Mouse (Mus musculus): ENCODE results near the gene Etfa. TPM values are rescaled to one million over a fixed set of nuclear protein-coding genes. Genes with fewer than 3 reads are reported as not detected.

The Etfa gene
- polyA plus RNA-seq, 1 experiment from 2014 or later, result 151 TPM

DNA sequence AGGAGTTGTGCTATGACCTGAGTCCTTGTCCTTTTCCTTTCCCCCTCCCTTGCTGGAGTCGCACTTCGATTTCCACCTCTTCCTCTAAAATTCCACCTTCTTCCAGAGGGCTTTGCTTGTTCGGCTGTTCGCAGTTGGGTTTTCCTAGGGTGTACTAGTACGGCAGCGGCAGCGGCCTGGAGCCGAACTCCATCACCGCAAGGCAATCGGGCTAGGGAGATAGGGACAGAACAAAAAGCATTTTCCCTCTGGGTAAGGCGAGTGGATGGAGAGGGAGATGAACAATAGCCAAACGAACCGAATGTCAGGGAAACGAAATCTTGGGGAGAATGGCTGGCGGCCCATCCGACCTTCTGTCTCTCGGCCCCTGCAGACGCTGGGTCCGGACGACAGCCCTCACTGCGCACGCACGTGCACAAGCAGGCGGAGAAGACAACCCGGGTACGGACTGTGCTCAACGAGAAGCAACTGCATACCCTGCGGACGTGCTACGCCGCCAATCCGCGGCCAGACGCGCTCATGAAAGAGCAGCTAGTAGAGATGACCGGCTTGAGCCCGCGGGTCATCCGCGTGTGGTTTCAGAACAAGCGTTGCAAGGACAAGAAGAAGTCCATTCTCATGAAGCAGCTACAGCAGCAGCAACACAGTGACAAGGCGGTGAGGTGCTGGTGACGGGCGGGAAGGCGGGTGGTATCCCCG, 31.8 kb upstream of the Etfa start:
- Histone ChIP-seq H3K4me3 (ENCODE audit: low read depth, low read length) (peak overlapping the region; percentile 14), H3K4me1 (replicated peaks; ENCODE audit: control insufficient read depth, insufficient read depth, low read length) (peaks cover 22% of the 10 kb centered on the region), H3K27ac (ENCODE audit: low read depth, low read length) (no peak overlapping the region), H3K27me3 (ENCODE audit: control insufficient read depth, insufficient read depth, low read length) (peaks cover 92% of the 10 kb centered on the region), H3K9me3 (ENCODE audit: control insufficient read depth, low read length) (no peaks in the 10 kb centered on the region), H3K9ac (ENCODE audit: low read length) (no peak overlapping the region), H3K36me3 (ENCODE audit: control insufficient read depth, insufficient read depth, low read length) (no peaks in the 10 kb centered on the region), H3K4me2 (ENCODE audit: low read depth, low read length, severe bottlenecking) (peak overlapping the region; percentile 28)
- DNase-seq (ENCODE audit: low spot score) (peak; percentile 79), ATAC-seq (replicated peaks; ENCODE audit: low FRiP score) (no peak)
- WGBS, result under 1% methylated on average over 46 of the region's 46 CpGs

- H3K36me3 ChIP-seq (ENCODE audit: control insufficient read depth, insufficient read depth, low read length), result no peaks in the 10 kb centered on the region
- DNase-seq (ENCODE audit: low spot score), result no peak
- peaks cover 93% of the 10 kb centered on the region for H3K27me3 ChIP-seq (ENCODE audit: control insufficient read depth, insufficient read depth, low read length)
- no peak overlapping the region for H3K27ac ChIP-seq (ENCODE audit: low read depth, low read length)
- 1% methylated on average over 8 of the region's 8 CpGs for WGBS
- H3K4me3 ChIP-seq (ENCODE audit: low read depth, low read length), result no peak overlapping the region
- no peaks in the 10 kb centered on the region for H3K9me3 ChIP-seq (ENCODE audit: control insufficient read depth, low read length)
- H3K4me1 ChIP-seq (replicated peaks; ENCODE audit: control insufficient read depth, insufficient read depth, low read length), result peaks cover 22% of the 10 kb centered on the region
- no peak overlapping the region for H3K9ac ChIP-seq (ENCODE audit: low read length)
- ATAC-seq (replicated peaks; ENCODE audit: low FRiP score), result no peak
- H3K4me2 ChIP-seq (ENCODE audit: low read depth, low read length, severe bottlenecking), result no peak overlapping the region
Measured at GRCm38 (mm10) chr9:55543336-55543702, 31.3 kb upstream of the Etfa start.

- Histone ChIP-seq H3K9ac (ENCODE audit: low read length) (no peak overlapping the region), H3K4me2 (ENCODE audit: low read depth, low read length, severe bottlenecking) (peak overlapping the region; percentile 69), H3K9me3 (ENCODE audit: control insufficient read depth, low read length) (no peaks in the 10 kb centered on the region), H3K27ac (ENCODE audit: low read depth, low read length) (no peak overlapping the region), H3K27me3 (ENCODE audit: control insufficient read depth, insufficient read depth, low read length) (peaks cover 91% of the 10 kb centered on the region), H3K4me3 (ENCODE audit: low read depth, low read length) (peak overlapping the region; percentile 37), H3K36me3 (ENCODE audit: control insufficient read depth, insufficient read depth, low read length) (no peaks in the 10 kb centered on the region), H3K4me1 (replicated peaks; ENCODE audit: control insufficient read depth, insufficient read depth, low read length) (peaks cover 22% of the 10 kb centered on the region)
- WGBS, result 1% methylated on average over 59 of the region's 59 CpGs
- ATAC-seq (replicated peaks; ENCODE audit: low FRiP score), result no peak
- peak; percentile 69 for DNase-seq (ENCODE audit: low spot score)
Measured at GRCm38 (mm10) chr9:55542366-55543325, 30.6 kb upstream of the Etfa start.

DNA sequence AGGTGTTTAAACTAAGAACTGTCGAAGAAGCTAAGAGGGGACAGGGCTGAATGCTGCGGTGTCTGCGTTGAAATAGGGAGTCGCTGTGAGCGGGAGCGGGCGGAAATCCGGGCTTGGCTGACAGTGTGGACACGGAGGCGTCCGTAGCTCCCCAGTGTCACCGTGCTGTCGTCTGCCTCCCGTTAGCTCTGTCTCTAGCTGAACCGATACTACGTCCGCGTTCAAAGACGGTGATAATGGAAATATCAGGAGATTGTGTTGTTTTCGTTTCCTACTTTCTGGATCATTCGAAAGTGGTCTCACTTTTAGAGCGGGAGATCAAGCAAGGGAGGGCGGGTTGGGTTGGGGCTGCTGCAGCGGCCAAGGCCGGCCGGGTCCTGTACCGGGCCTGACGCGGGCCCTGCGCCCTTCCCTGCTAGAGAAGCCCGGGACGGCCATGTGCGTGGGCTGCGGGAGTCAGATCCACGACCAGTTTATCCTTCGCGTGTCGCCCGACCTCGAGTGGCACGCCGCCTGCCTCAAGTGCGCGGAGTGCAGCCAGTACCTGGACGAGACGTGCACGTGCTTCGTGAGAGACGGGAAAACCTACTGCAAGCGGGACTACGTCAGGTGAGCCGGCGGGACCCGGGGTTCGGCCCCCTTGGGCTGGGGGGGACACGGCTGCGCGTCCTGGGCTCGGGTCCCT, 29.8 kb upstream of the Etfa start:
- WGBS, result under 1% methylated on average over 59 of the region's 59 CpGs
- Histone ChIP-seq H3K36me3 (ENCODE audit: control insufficient read depth, insufficient read depth, low read length) (no peaks in the 10 kb centered on the region), H3K27ac (ENCODE audit: low read depth, low read length) (no peak overlapping the region), H3K4me1 (replicated peaks; ENCODE audit: control insufficient read depth, insufficient read depth, low read length) (peaks cover 22% of the 10 kb centered on the region), H3K27me3 (ENCODE audit: control insufficient read depth, insufficient read depth, low read length) (peaks cover 92% of the 10 kb centered on the region), H3K4me3 (ENCODE audit: low read depth, low read length) (peak overlapping the region; percentile 37), H3K4me2 (ENCODE audit: low read depth, low read length, severe bottlenecking) (peak overlapping the region; percentile 69), H3K9me3 (ENCODE audit: control insufficient read depth, low read length) (no peaks in the 10 kb centered on the region), H3K9ac (ENCODE audit: low read length) (no peak overlapping the region)
- peak; percentile 61 for DNase-seq (ENCODE audit: low spot score)
- no peak for ATAC-seq (replicated peaks; ENCODE audit: low FRiP score)

DNA sequence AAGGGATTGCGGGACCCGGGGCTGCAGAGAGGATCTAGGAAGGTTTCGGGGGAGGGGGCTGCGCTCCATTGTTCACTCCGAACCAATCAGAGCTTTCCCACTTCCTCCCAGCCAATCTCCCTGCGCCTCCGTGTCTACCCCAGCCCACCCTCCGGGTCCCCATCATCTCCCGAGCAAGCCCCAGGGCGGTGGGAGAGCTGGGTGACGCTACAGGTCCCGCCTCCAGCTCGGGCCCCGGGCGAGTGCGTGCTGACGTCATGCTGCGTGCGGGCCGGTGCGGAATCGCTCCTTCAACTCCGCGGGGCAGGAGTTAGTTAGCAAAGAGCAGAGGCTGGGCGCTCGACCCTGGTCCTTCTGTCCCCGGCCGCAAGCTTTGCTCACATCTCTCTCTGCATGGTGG, 28.8 kb upstream of the Etfa start:
- Histone ChIP-seq H3K27me3 (ENCODE audit: control insufficient read depth, insufficient read depth, low read length) (peaks cover 82% of the 10 kb centered on the region), H3K36me3 (ENCODE audit: control insufficient read depth, insufficient read depth, low read length) (no peaks in the 10 kb centered on the region), H3K4me1 (replicated peaks; ENCODE audit: control insufficient read depth, insufficient read depth, low read length) (peaks cover 18% of the 10 kb centered on the region), H3K4me2 (ENCODE audit: low read depth, low read length, severe bottlenecking) (peak overlapping the region; percentile 69), H3K9ac (ENCODE audit: low read length) (peak overlapping the region; percentile 51), H3K9me3 (ENCODE audit: control insufficient read depth, low read length) (no peaks in the 10 kb centered on the region), H3K27ac (ENCODE audit: low read depth, low read length) (no peak overlapping the region), H3K4me3 (ENCODE audit: low read depth, low read length) (peak overlapping the region; percentile 37)
- ATAC-seq (replicated peaks; ENCODE audit: low FRiP score) (peak; percentile 95), DNase-seq (ENCODE audit: low spot score) (peak; percentile 96)
- under 1% methylated on average over 28 of the region's 28 CpGs for WGBS

- Histone ChIP-seq H3K36me3 (ENCODE audit: control insufficient read depth, insufficient read depth, low read length) (no peaks in the 10 kb centered on the region), H3K27ac (ENCODE audit: low read depth, low read length) (no peak overlapping the region), H3K4me3 (ENCODE audit: low read depth, low read length) (peak overlapping the region; percentile 37), H3K4me2 (ENCODE audit: low read depth, low read length, severe bottlenecking) (peak overlapping the region; percentile 69), H3K9ac (ENCODE audit: low read length) (peak overlapping the region; percentile 51), H3K27me3 (ENCODE audit: control insufficient read depth, insufficient read depth, low read length) (peaks cover 77% of the 10 kb centered on the region), H3K9me3 (ENCODE audit: control insufficient read depth, low read length) (no peaks in the 10 kb centered on the region), H3K4me1 (replicated peaks; ENCODE audit: control insufficient read depth, insufficient read depth, low read length) (peaks cover 14% of the 10 kb centered on the region)
- DNase-seq (ENCODE audit: low spot score) (peak; percentile 64), ATAC-seq (replicated peaks; ENCODE audit: low FRiP score) (peak; percentile 3; the same call in 1 of the 2 replicates)
- 0% methylated on average over 12 of the region's 12 CpGs for WGBS
Measured at GRCm38 (mm10) chr9:55540391-55540770, 28.3 kb upstream of the Etfa start.

DNA sequence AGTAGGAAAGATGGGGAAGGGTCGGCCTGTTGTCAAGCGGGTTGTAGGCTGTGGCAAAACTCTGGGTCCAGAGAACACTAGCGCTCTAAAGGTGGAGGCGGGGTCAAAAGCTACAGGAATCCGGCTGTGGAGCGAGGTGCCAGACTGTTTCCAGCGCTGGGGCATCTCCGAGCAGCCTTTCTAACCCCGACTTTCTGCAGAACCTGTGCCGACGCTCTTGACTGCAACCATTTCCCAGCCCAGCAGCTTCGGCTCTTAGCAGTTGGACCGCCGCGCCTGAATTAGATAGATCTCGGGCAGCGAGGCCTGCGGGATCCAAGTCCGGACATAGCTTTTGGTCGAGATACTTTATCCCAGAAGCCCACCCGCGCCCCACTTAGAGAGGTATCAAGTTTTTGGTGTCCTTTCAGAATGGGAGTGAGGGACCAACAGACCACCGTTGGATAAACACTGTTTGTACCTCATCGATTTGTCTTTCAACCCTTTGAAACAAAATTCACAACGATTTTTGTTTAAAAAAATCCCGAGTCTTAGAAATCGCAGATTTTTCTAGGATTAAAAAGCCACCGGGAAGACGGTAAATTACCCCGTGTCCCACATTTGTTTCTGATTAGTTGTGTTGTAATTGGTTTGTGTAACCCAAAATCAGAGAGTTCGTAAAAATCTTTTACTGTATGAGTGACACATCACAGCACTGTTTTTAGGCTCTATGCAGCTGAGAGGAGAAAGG, 27.8 kb upstream of the Etfa start:
- H3K9ac ChIP-seq (ENCODE audit: low read length), result no peak overlapping the region; the same call in 1 of the 2 replicates
- 3% methylated on average over 31 of the region's 31 CpGs for WGBS
- ATAC-seq (replicated peaks; ENCODE audit: low FRiP score) (no peak), DNase-seq (ENCODE audit: low spot score) (peak; percentile 60)
- H3K27me3 ChIP-seq (ENCODE audit: control insufficient read depth, insufficient read depth, low read length), result peaks cover 72% of the 10 kb centered on the region
- H3K27ac ChIP-seq (ENCODE audit: low read depth, low read length), result no peak overlapping the region
- no peaks in the 10 kb centered on the region for H3K9me3 ChIP-seq (ENCODE audit: control insufficient read depth, low read length)
- peak overlapping the region; percentile 37 for H3K4me3 ChIP-seq (ENCODE audit: low read depth, low read length)
- peaks cover 14% of the 10 kb centered on the region for H3K4me1 ChIP-seq (replicated peaks; ENCODE audit: control insufficient read depth, insufficient read depth, low read length)
- peak overlapping the region; percentile 69 for H3K4me2 ChIP-seq (ENCODE audit: low read depth, low read length, severe bottlenecking)
- H3K36me3 ChIP-seq (ENCODE audit: control insufficient read depth, insufficient read depth, low read length), result no peaks in the 10 kb centered on the region

- 8% methylated on average over 1 of the region's 1 CpGs for WGBS
- H3K9ac ChIP-seq (ENCODE audit: low read length), result no peak overlapping the region
Measured at GRCm38 (mm10) chr9:55539006-55539405, 27.0 kb upstream of the Etfa start.

More at GRCm38 (mm10) chr9:55539006-55539405, 27.0 kb upstream of the Etfa start:
- no peak overlapping the region for H3K4me2 ChIP-seq (ENCODE audit: low read depth, low read length, severe bottlenecking)
- peaks cover 9% of the 10 kb centered on the region for H3K4me1 ChIP-seq (replicated peaks; ENCODE audit: control insufficient read depth, insufficient read depth, low read length)
- H3K9me3 ChIP-seq (ENCODE audit: control insufficient read depth, low read length), result no peaks in the 10 kb centered on the region
- DNase-seq (ENCODE audit: low spot score) (no peak), ATAC-seq (replicated peaks; ENCODE audit: low FRiP score) (no peak)
- no peak overlapping the region for H3K27ac ChIP-seq (ENCODE audit: low read depth, low read length)
- peaks cover 64% of the 10 kb centered on the region for H3K27me3 ChIP-seq (ENCODE audit: control insufficient read depth, insufficient read depth, low read length)
- no peak overlapping the region for H3K4me3 ChIP-seq (ENCODE audit: low read depth, low read length)
- H3K36me3 ChIP-seq (ENCODE audit: control insufficient read depth, insufficient read depth, low read length), result no peaks in the 10 kb centered on the region

Data from forebrain, embryonic 11.5 days (tissue).